Mouse (Mus musculus) hindbrain, embryonic 12.5 days (tissue): Measurements from ENCODE around the gene Hoxd3. TPM values are rescaled to one million over a fixed set of nuclear protein-coding genes. Genes with fewer than 3 reads are reported as not detected.

Experiments
- ATAC-seq: fragments of 200-750 bp; cut with Nextera tagmentation; 2 replicates; pipeline ENCODE4 v1.8.0; 2017; ENCODE audit warnings: moderate TSS enrichment; ENCODE audit not compliant: low FRiP score
- H3K27ac ChIP-seq: fragments of 300-500 bp; sonication (generic); 2 replicates; pipeline ENCODE4 v1.5.1; 2016; ENCODE audit warnings: mild to moderate bottlenecking
- H3K27me3 ChIP-seq: fragments of 300-500 bp; sonication (generic); 2 replicates; pipeline ENCODE4 v1.6.1; 2016; ENCODE audit warnings: mild to moderate bottlenecking
- H3K36me3 ChIP-seq: fragments of 300-500 bp; sonication (generic); 2 replicates; pipeline ENCODE4 v1.6.1; 2016; ENCODE audit warnings: mild to moderate bottlenecking
- H3K4me1 ChIP-seq: fragments of 300-500 bp; sonication (generic); 2 replicates; pipeline ENCODE4 v1.6.1; 2016
- H3K4me2 ChIP-seq: fragments of 300-500 bp; sonication (generic); replicated peaks from 2 replicates; pipeline ENCODE4 v1.6.1; 2016; ENCODE audit warnings: mild to moderate bottlenecking
- H3K4me3 ChIP-seq: fragments of 300-500 bp; sonication (generic); 2 replicates; pipeline ENCODE4 v1.5.1; 2016; ENCODE audit warnings: mild to moderate bottlenecking
- H3K9ac ChIP-seq: fragments of 300-500 bp; sonication (generic); 2 replicates; pipeline ENCODE4 v1.6.1; 2016; ENCODE audit warnings: mild to moderate bottlenecking, moderate library complexity
- H3K9me3 ChIP-seq: fragments of 300-500 bp; sonication (generic); replicated peaks from 2 replicates; pipeline ENCODE4 v1.6.1; 2016; ENCODE audit warnings: mild to moderate bottlenecking
- WGBS: fragments of 180-500 bp; shearing (Covaris S2); methylation state at CpG from one replicate; pipeline ENCODE4 v1.1.7; 2016; 5-methylcytosine and 5-hydroxymethylcytosine counted together
- polyA plus RNA-seq: library from polyadenylated mRNA; unstranded; fragments of >200 nt; fragmentation: Nextera tagmentation; extraction: Ambion mirVana; gene quantifications from 2 replicates; pipeline ENCODE4 v1.2.1, GENCODE M21; 2016

Gene Hoxd3
- polyA plus RNA-seq, 1 experiment from 2014 or later, result 69.6 TPM

- 7% methylated on average over 8 of the region's 8 CpGs for WGBS
- no peak for ATAC-seq
- Histone ChIP-seq H3K4me1 (no peaks in the 10 kb centered on the region; the same call in 1 of the 2 replicates), H3K27ac (no peak overlapping the region), H3K27me3 (peaks cover 92% of the 10 kb centered on the region), H3K4me3 (no peak overlapping the region), H3K36me3 (no peaks in the 10 kb centered on the region), H3K9me3 (0 out of 2 replicates have a peak, but pooled peaks cover 3% of the 10 kb centered on the region), H3K4me2 (no peak overlapping the region), H3K9ac (no peak overlapping the region)
Measured at GRCm38 (mm10) chr2:74690338-74690716, 21.4 kb upstream of the Hoxd3 start.

GRCm38 (mm10) chr2:74691022-74691951, 20.4 kb upstream of the Hoxd3 start, which contains the start of gene Hoxd10:
Hoxd10 (plus strand) TSS chr2:74691924.
- peak; percentile 52; the same call in 1 of the 2 replicates for ATAC-seq
- no peak within 1 kb of the TSS for H3K27ac ChIP-seq
- 0 out of 2 replicates have a peak, but pooled peaks cover 3% of the 10 kb centered on the region for H3K9me3 ChIP-seq
- no peak within 1 kb of the TSS for H3K9ac ChIP-seq
- H3K27me3 ChIP-seq, result peaks cover 95% of the 10 kb centered on the region
- no peaks in the 10 kb centered on the region for H3K36me3 ChIP-seq
- 0 out of 2 replicates have a peak within 1 kb of the TSS, but pooled peaks have one; percentile 1 for H3K4me3 ChIP-seq
- 1% methylated on average over 56 of the region's 56 CpGs for WGBS
- no peaks in the 10 kb centered on the region; the same call in 1 of the 2 replicates for H3K4me1 ChIP-seq
- H3K4me2 ChIP-seq, result no peak within 1 kb of the TSS; the same call in 1 of the 2 replicates

- no peak overlapping the region for H3K27ac ChIP-seq
- H3K9me3 ChIP-seq, result 0 out of 2 replicates have a peak, but pooled peaks cover 3% of the 10 kb centered on the region
- no peaks in the 10 kb centered on the region; the same call in 1 of the 2 replicates for H3K4me1 ChIP-seq
- H3K4me3 ChIP-seq, result 0 out of 2 replicates have a peak overlapping the region, but pooled peaks have one; percentile 1
- no peak overlapping the region for H3K9ac ChIP-seq
- no peak for ATAC-seq
- peaks cover 95% of the 10 kb centered on the region for H3K27me3 ChIP-seq
- H3K36me3 ChIP-seq, result no peaks in the 10 kb centered on the region
- no peak overlapping the region for H3K4me2 ChIP-seq
- WGBS, result 4% methylated on average over 35 of the region's 35 CpGs
Measured at GRCm38 (mm10) chr2:74691995-74692807, 19.5 kb upstream of the Hoxd3 start.

GRCm38 (mm10) chr2:74692808-74693431, 18.8 kb upstream of the Hoxd3 start:
- Histone ChIP-seq H3K9me3 (0 out of 2 replicates have a peak, but pooled peaks cover 3% of the 10 kb centered on the region), H3K4me3 (no peak overlapping the region), H3K4me1 (peaks cover 5% of the 10 kb centered on the region), H3K27ac (no peak overlapping the region), H3K4me2 (no peak overlapping the region), H3K27me3 (peaks cover 95% of the 10 kb centered on the region), H3K36me3 (no peaks in the 10 kb centered on the region), H3K9ac (no peak overlapping the region)
- 2% methylated on average over 20 of the region's 20 CpGs for WGBS
- ATAC-seq, result no peak

- Histone ChIP-seq H3K36me3 (no peaks in the 10 kb centered on the region), H3K9ac (no peak overlapping the region), H3K4me3 (no peak overlapping the region), H3K27ac (no peak overlapping the region), H3K4me1 (peaks cover 10% of the 10 kb centered on the region), H3K4me2 (no peak overlapping the region), H3K9me3 (0 out of 2 replicates have a peak, but pooled peaks cover 3% of the 10 kb centered on the region), H3K27me3 (peaks cover 95% of the 10 kb centered on the region)
- WGBS, result 8% methylated on average over 4 of the region's 4 CpGs
- ATAC-seq, result no peak
Measured at GRCm38 (mm10) chr2:74693432-74693827, 18.3 kb upstream of the Hoxd3 start.

- 1% methylated on average over 16 of the region's 16 CpGs for WGBS
- Histone ChIP-seq H3K4me2 (no peak overlapping the region), H3K27me3 (peaks cover 94% of the 10 kb centered on the region), H3K9ac (no peak overlapping the region), H3K4me3 (no peak overlapping the region), H3K9me3 (0 out of 2 replicates have a peak, but pooled peaks cover 3% of the 10 kb centered on the region), H3K27ac (no peak overlapping the region), H3K36me3 (no peaks in the 10 kb centered on the region), H3K4me1 (peaks cover 10% of the 10 kb centered on the region)
- ATAC-seq, result no peak
Measured at GRCm38 (mm10) chr2:74694066-74694465, 17.7 kb upstream of the Hoxd3 start.

GRCm38 (mm10) chr2:74695383-74695782, 16.3 kb upstream of the Hoxd3 start:
- Histone ChIP-seq H3K36me3 (no peaks in the 10 kb centered on the region), H3K4me3 (no peak overlapping the region), H3K9me3 (0 out of 2 replicates have a peak, but pooled peaks cover 3% of the 10 kb centered on the region), H3K4me1 (peaks cover 10% of the 10 kb centered on the region), H3K4me2 (no peak overlapping the region), H3K27me3 (peaks cover 96% of the 10 kb centered on the region), H3K9ac (no peak overlapping the region), H3K27ac (no peak overlapping the region)
- ATAC-seq, result no peak
- WGBS, result 11% methylated on average over 1 of the region's 1 CpGs

- no peaks in the 10 kb centered on the region for H3K36me3 ChIP-seq
- H3K4me1 ChIP-seq, result peaks cover 10% of the 10 kb centered on the region
- 0 out of 2 replicates have a peak, but pooled peaks cover 3% of the 10 kb centered on the region for H3K9me3 ChIP-seq
- H3K27me3 ChIP-seq, result peaks cover 99% of the 10 kb centered on the region
- ATAC-seq, result no peak
- H3K9ac ChIP-seq, result no peak overlapping the region
- H3K4me2 ChIP-seq, result no peak overlapping the region
- H3K27ac ChIP-seq, result no peak overlapping the region
- no peak overlapping the region for H3K4me3 ChIP-seq
- under 1% methylated on average over 7 of the region's 7 CpGs for WGBS
Measured at GRCm38 (mm10) chr2:74695813-74696430, 15.8 kb upstream of the Hoxd3 start.

GRCm38 (mm10) chr2:74696442-74697335, 15.0 kb upstream of the Hoxd3 start:
- H3K27ac ChIP-seq, result no peak overlapping the region
- peaks cover 99% of the 10 kb centered on the region for H3K27me3 ChIP-seq
- under 1% methylated on average over 34 of the region's 34 CpGs for WGBS
- no peaks in the 10 kb centered on the region for H3K36me3 ChIP-seq
- peaks cover 10% of the 10 kb centered on the region for H3K4me1 ChIP-seq
- no peak for ATAC-seq
- H3K9me3 ChIP-seq, result no peaks in the 10 kb centered on the region
- H3K9ac ChIP-seq, result no peak overlapping the region
- no peak overlapping the region for H3K4me3 ChIP-seq
- H3K4me2 ChIP-seq, result no peak overlapping the region

- peaks cover 10% of the 10 kb centered on the region for H3K4me1 ChIP-seq
- no peaks in the 10 kb centered on the region for H3K36me3 ChIP-seq
- H3K4me3 ChIP-seq, result peak within 1 kb of the TSS; percentile 24
- no peak within 1 kb of the TSS for H3K27ac ChIP-seq
- H3K9me3 ChIP-seq, result no peaks in the 10 kb centered on the region
- ATAC-seq, result peak; percentile 80
- H3K9ac ChIP-seq, result no peak within 1 kb of the TSS
- WGBS, result under 1% methylated on average over 43 of the region's 43 CpGs
- H3K4me2 ChIP-seq, result peak within 1 kb of the TSS; percentile 48
- H3K27me3 ChIP-seq, result peaks cover 97% of the 10 kb centered on the region
Measured at GRCm38 (mm10) chr2:74697567-74698121, 14.1 kb upstream of the Hoxd3 start, which contains the start of gene Hoxd9. Hoxd9 (plus strand) TSS chr2:74697727.
